9 mouse cellular contexts compared by ENCODE assay signal in genomic region chr9:101181962-101182701, GRCm38 (mm10).
DNase-seq lines count a peak whose midpoint lies in the region; ATAC-seq and TF ChIP-seq lines count a peak whose summit lies in the region.
"Had no signal": no experiment of that assay in that cellular context is flagged by ENCODE, and none has a peak within 500 bp of the region (broad histone marks: within the 10 kb centered on the region; RNA-seq: fewer than 3 reads in every experiment).

No protein-coding gene starts in this region.

- no peak for TF ChIP-seq POLR2A in CH12.LX (IDR thresholded peaks at IDR 0.05; ENCODE audit: low read depth, low read length)

- in situ Hi-C loops in CH12.LX (cut with MboI; ENCODE audit: low pct_ligation_motif_present, low pct_unique_long_range_greater_than_20kb, low sequenced_read_pairs) = no loop called here

- no peaks in the 10 kb centered on the region for H3K79me2 ChIP-seq in CH12.LX (replicated peaks; ENCODE audit: control insufficient read depth, extremely low read depth, insufficient read depth, poor library complexity, severe bottlenecking)

- H3K9me3 ChIP-seq in CH12.LX (replicated peaks; ENCODE audit: low read length) = no peaks in the 10 kb centered on the region
- H3K9me3 ChIP-seq in forebrain, embryonic 11.5 days (ENCODE audit: control insufficient read depth, low read length) = no peaks in the 10 kb centered on the region
- no peaks in the 10 kb centered on the region for H3K9me3 ChIP-seq in heart, embryonic 16.5 days (replicated peaks; ENCODE audit: control insufficient read depth, low read length)
- H3K9me3 ChIP-seq in liver, embryonic 16.5 days (replicated peaks; ENCODE audit: control insufficient read depth, low read length) = no peaks in the 10 kb centered on the region
- H3K9me3 ChIP-seq in neural tube, embryonic 15.5 days (replicated peaks) = no peaks in the 10 kb centered on the region

- TF ChIP-seq CTCF in CH12.LX (conservative IDR thresholded peaks at IDR 0.05 in 1 of 2, IDR thresholded peaks at IDR 0.05 in 1 of 2; ENCODE audit: low read depth in 2 of 2, low read length in 2 of 2) = peak; percentile 75 to 86

- H3K4me3 ChIP-seq in CH12.LX (replicated peaks in 1 of 3; ENCODE audit: low read depth in 2 of 3, low read length in 2 of 3, poor library complexity in 1 of 3) = no peak overlapping the region
- H3K4me3 ChIP-seq in forebrain, embryonic 11.5 days (ENCODE audit: low read depth, low read length) = no peak overlapping the region
- no peak overlapping the region for H3K4me3 ChIP-seq in heart, embryonic 16.5 days (ENCODE audit: low read length)
- no peak overlapping the region for H3K4me3 ChIP-seq in liver, embryonic 16.5 days (ENCODE audit: low read depth, low read length)
- no peak overlapping the region for H3K4me3 ChIP-seq in neural tube, embryonic 15.5 days (replicated peaks)

- peak; percentile 69 for ATAC-seq in forebrain, embryonic 11.5 days (replicated peaks; ENCODE audit: low FRiP score)
- peak; percentile 86 for ATAC-seq in heart, embryonic 16.5 days (replicated peaks; ENCODE audit: extremely low read depth, insufficient read depth, low FRiP score)
- ATAC-seq in liver, embryonic 16.5 days (ENCODE audit: low read depth) = peak; percentile 53; the same call in 1 of the 2 replicates
- ATAC-seq in neural tube, embryonic 15.5 days (ENCODE audit: low FRiP score) = peak; percentile 72

- H3K36me3 ChIP-seq in CH12.LX (replicated peaks in 1 of 2; ENCODE audit: control insufficient read depth in 1 of 2, insufficient read depth in 1 of 2, low read length in 1 of 2) = peaks cover 0 to 4% of the 10 kb centered on the region in 2 experiments
- no peaks in the 10 kb centered on the region for H3K36me3 ChIP-seq in forebrain, embryonic 11.5 days (ENCODE audit: control insufficient read depth, insufficient read depth, low read length)
- H3K36me3 ChIP-seq in heart, embryonic 16.5 days (ENCODE audit: control insufficient read depth, insufficient read depth) = peaks cover 42% of the 10 kb centered on the region
- no peaks in the 10 kb centered on the region for H3K36me3 ChIP-seq in liver, embryonic 16.5 days (ENCODE audit: control insufficient read depth, insufficient read depth)
- peaks cover 24% of the 10 kb centered on the region for H3K36me3 ChIP-seq in neural tube, embryonic 15.5 days

- peak; percentile 69 for DNase-seq in CH12.LX (ENCODE audit: extremely low read depth)
- DNase-seq in c-Kit-negative CD71-positive TER-119-positive erythroid progenitor cells, embryonic 14.5 days (ENCODE audit: low read depth, low spot score) = peak; percentile 44
- DNase-seq in forebrain, embryonic 11.5 days (ENCODE audit: low spot score) = peak; percentile 88
- peak; percentile 92 for DNase-seq in kidney, postnatal 4 days
- DNase-seq in thymus, adult 18-20 months = peak; percentile 13 to 17

- no peaks in the 10 kb centered on the region for H3K27me3 ChIP-seq in CH12.LX (replicated peaks)
- no peaks in the 10 kb centered on the region for H3K27me3 ChIP-seq in forebrain, embryonic 11.5 days (ENCODE audit: control insufficient read depth, insufficient read depth, low read length)
- H3K27me3 ChIP-seq in heart, embryonic 16.5 days (ENCODE audit: control insufficient read depth, insufficient read depth, low read length) = no peaks in the 10 kb centered on the region
- no peaks in the 10 kb centered on the region for H3K27me3 ChIP-seq in liver, embryonic 16.5 days (ENCODE audit: control insufficient read depth, insufficient read depth, low read depth, low read length)
- H3K27me3 ChIP-seq in neural tube, embryonic 15.5 days (replicated peaks) = no peaks in the 10 kb centered on the region

- dilution Hi-C loops in CH12.LX (cut with MboI; ENCODE audit: extremely low pct_ligation_motif_present, extremely low pct_unique_long_range_greater_than_20kb, low sequenced_read_pairs) = no loop called here

- no peak for TF ChIP-seq EP300 in CH12.LX (IDR thresholded peaks at IDR 0.05; ENCODE audit: low read length)

- H3K9ac ChIP-seq in CH12.LX (ENCODE audit: insufficient read depth, low read depth) = no peak overlapping the region
- H3K9ac ChIP-seq in forebrain, embryonic 11.5 days (ENCODE audit: low read length) = no peak overlapping the region
- H3K9ac ChIP-seq in heart, embryonic 16.5 days (ENCODE audit: low read length) = no peak overlapping the region
- H3K9ac ChIP-seq in liver, embryonic 16.5 days (ENCODE audit: low read depth, low read length) = no peak overlapping the region
- no peak overlapping the region for H3K9ac ChIP-seq in neural tube, embryonic 15.5 days (replicated peaks)

- no peak overlapping the region for H3K27ac ChIP-seq in CH12.LX (ENCODE audit: insufficient read depth, low read depth)
- no peak overlapping the region for H3K27ac ChIP-seq in forebrain, embryonic 11.5 days (ENCODE audit: low read depth, low read length)
- H3K27ac ChIP-seq in heart, embryonic 16.5 days (ENCODE audit: low read length) = peak overlapping the region; percentile 42; the same call in 1 of the 2 replicates
- H3K27ac ChIP-seq in liver, embryonic 16.5 days (ENCODE audit: low read length) = no peak overlapping the region
- H3K27ac ChIP-seq in neural tube, embryonic 15.5 days (replicated peaks) = no peak overlapping the region
- H3K27ac ChIP-seq: macrophage had no signal

- peaks cover 0 to 2% of the 10 kb centered on the region in 2 experiments; a peak in 1 of 4 replicates for H3K4me1 ChIP-seq in CH12.LX (ENCODE audit: control insufficient read depth in 1 of 2, insufficient read depth in 2 of 2)
- H3K4me1 ChIP-seq in forebrain, embryonic 11.5 days (replicated peaks; ENCODE audit: control insufficient read depth, insufficient read depth, low read length) = no peaks in the 10 kb centered on the region
- H3K4me1 ChIP-seq in heart, embryonic 16.5 days (ENCODE audit: control insufficient read depth, insufficient read depth, low read length) = peaks cover 10% of the 10 kb centered on the region
- H3K4me1 ChIP-seq in liver, embryonic 16.5 days (ENCODE audit: control insufficient read depth, low read depth, low read length) = no peaks in the 10 kb centered on the region
- H3K4me1 ChIP-seq in neural tube, embryonic 15.5 days = 0 out of 2 replicates have a peak, but pooled peaks cover 2% of the 10 kb centered on the region

- TF ChIP-seq RAD21 in CH12.LX (IDR thresholded peaks at IDR 0.05; ENCODE audit: low read depth, low read length) = peak; percentile 85

- WGBS in forebrain, embryonic 11.5 days = 43% methylated on average over 5 of the region's 5 CpGs
- 36% methylated on average over 5 of the region's 5 CpGs for WGBS in heart, embryonic 16.5 days
- WGBS in liver, embryonic 16.5 days (ENCODE audit: insufficient replicate concordance) = 30% methylated on average over 5 of the region's 5 CpGs
- WGBS in neural tube, embryonic 15.5 days = 41% methylated on average over 5 of the region's 5 CpGs

- no peak overlapping the region for H3K4me2 ChIP-seq in CH12.LX (ENCODE audit: insufficient read depth, low read depth, poor library complexity, severe bottlenecking)
- H3K4me2 ChIP-seq in forebrain, embryonic 11.5 days (ENCODE audit: low read depth, low read length, severe bottlenecking) = no peak overlapping the region
- no peak overlapping the region for H3K4me2 ChIP-seq in heart, embryonic 16.5 days (ENCODE audit: low read depth, low read length)
- H3K4me2 ChIP-seq in liver, embryonic 16.5 days (ENCODE audit: low read depth, low read length) = no peak overlapping the region
- H3K4me2 ChIP-seq in neural tube, embryonic 15.5 days = no peak overlapping the region

TF ChIP-seq in CH12.LX, 34 proteins besides CTCF, POLR2A, EP300 and RAD21:
- TF ChIP-seq NELFE (IDR thresholded peaks at IDR 0.05; ENCODE audit: low read depth, low read length) (no peak), ETS1 (conservative IDR thresholded peaks at IDR 0.05; ENCODE audit: low read depth, low read length) (no peak), SMC3 (IDR thresholded peaks at IDR 0.05; ENCODE audit: low read depth, low read length) (peak; percentile 55), PAX5 (IDR thresholded peaks at IDR 0.05; ENCODE audit: low read length) (no peak)

Comparison
In these comparisons a context has a peak if more than half of its experiments do, and no peak if none do; other contexts are left out.
1. DNase-seq: peak in every context shown above with its lines; median percentile 92 in kidney, postnatal 4 days; 88 in forebrain, embryonic 11.5 days; 69 in CH12.LX; 44 in c-Kit-negative CD71-positive TER-119-positive erythroid progenitor cells, embryonic 14.5 days; 15 in thymus, adult 18-20 months.